Mouse (Mus musculus): ENCODE measurements at regions not wholly inside any gene's neighbourhood (a gene's known extent, or its start where the extent isn't known, plus 50 kb on each side); places are given as distances from the start of the nearest gene placed in this dataset.

DNA sequence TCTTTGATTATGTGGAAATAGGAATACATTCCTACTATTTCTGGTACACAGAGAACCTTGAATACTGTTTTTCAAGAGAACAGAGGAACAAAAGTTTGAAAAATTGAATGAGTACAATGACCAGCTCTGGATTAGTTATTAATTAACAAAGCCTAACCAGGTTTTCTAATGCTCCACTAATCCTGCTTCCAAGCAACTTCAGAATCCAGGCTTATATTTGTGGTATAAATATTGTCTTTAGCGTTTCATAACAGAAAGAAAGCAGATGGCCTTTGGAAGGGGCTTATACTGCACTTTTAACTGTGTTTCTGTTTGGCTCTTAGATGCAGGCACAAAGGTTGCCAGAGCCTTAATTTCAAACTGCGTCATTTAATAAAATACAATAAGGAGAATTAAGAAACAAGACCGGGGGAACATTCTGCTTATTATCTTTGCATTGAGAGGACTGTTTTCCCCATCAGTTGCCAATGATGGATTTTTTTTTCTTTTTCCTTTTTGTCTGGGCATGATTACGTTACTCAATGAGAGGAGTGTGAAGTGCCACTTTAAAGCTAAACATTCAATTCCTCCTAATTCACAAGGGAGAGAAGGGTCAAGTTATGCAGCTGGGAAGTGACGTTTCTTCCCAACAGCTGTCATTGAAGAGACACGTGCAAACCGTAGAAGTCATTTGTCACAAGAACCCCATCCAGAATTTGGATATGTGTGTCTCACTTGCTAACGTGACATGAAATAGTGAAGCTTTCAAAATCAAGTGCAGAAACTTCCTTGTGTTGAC, 84.2 kb upstream of the Nxph1 start:
- in situ Hi-C loops (cut with MboI; ENCODE audit: low pct_ligation_motif_present, low pct_unique_long_range_greater_than_20kb, low sequenced_read_pairs) = no loop called here
- Histone ChIP-seq H3K4me2 (ENCODE audit: insufficient read depth, low read depth, poor library complexity, severe bottlenecking) (no peak overlapping the region), H3K9ac (ENCODE audit: insufficient read depth, low read depth) (no peak overlapping the region)

DNA sequence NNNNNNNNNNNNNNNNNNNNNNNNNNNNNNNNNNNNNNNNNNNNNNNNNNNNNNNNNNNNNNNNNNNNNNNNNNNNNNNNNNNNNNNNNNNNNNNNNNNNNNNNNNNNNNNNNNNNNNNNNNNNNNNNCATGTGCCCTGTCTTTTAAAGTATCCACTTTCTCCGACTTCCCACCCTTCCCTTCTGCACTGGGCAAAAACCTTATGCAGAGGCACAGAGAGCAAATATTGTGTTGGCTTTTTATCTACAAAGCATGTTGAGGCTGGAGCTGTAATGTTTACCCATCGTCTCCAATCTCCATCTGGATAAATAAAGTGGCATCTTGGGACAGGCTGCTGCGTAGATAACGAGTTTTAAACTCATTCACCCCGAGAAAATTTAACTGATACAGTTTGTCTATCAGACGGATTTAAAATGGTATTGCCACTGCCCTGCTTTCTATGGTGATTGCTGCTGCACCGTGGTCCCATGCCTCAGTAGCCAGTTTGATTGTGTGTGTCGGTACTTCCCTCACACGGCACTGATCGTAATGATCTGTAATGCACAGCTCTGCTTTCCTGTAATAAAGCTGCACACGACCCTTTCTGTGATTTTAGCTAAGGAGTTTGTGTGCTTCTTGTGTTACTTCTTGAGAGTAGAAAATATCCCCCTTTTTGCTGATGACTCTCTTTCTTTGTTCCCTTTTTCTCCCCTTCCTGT, 70.7 kb upstream of the Nxph1 start:
- no peak for DNase-seq (ENCODE audit: extremely low read depth)
- Histone ChIP-seq H3K27ac (ENCODE audit: insufficient read depth, low read depth) (no peak overlapping the region), H3K4me3 (replicated peaks in 1 of 3; ENCODE audit: low read depth in 2 of 3, low read length in 2 of 3, poor library complexity in 1 of 3) (no peak overlapping the region), H3K27me3 (replicated peaks) (no peaks in the 10 kb centered on the region), H3K36me3 (replicated peaks in 1 of 2; ENCODE audit: control insufficient read depth in 1 of 2, insufficient read depth in 1 of 2, low read length in 1 of 2) (no peaks in the 10 kb centered on the region), H3K4me2 (ENCODE audit: insufficient read depth, low read depth, poor library complexity, severe bottlenecking) (no peak overlapping the region), H3K9me3 (replicated peaks; ENCODE audit: low read length) (no peaks in the 10 kb centered on the region), H3K4me1 (ENCODE audit: control insufficient read depth in 1 of 2, insufficient read depth in 2 of 2) (no peaks in the 10 kb centered on the region), H3K79me2 (replicated peaks; ENCODE audit: control insufficient read depth, extremely low read depth, insufficient read depth, poor library complexity, severe bottlenecking) (no peaks in the 10 kb centered on the region), H3K9ac (ENCODE audit: insufficient read depth, low read depth) (no peak overlapping the region)
- no peak for TF ChIP-seq UBTF (IDR thresholded peaks at IDR 0.05; ENCODE audit: low read depth, low read length)
- no peak for TF ChIP-seq MAZ (IDR thresholded peaks at IDR 0.05; ENCODE audit: low read depth, low read length)
- TF ChIP-seq NRF1 (IDR thresholded peaks at IDR 0.05; ENCODE audit: low read depth, low read length) = no peak
- no peak for TF ChIP-seq JUN (IDR thresholded peaks at IDR 0.05; ENCODE audit: insufficient read depth, low read depth, low read length)
- TF ChIP-seq MAX (IDR thresholded peaks at IDR 0.05; ENCODE audit: low read length) = no peak
- no peak for TF ChIP-seq SIN3A (IDR thresholded peaks at IDR 0.05; ENCODE audit: low read length)
- in situ Hi-C loops (cut with MboI; ENCODE audit: low pct_ligation_motif_present, low pct_unique_long_range_greater_than_20kb, low sequenced_read_pairs) (no loop called here), dilution Hi-C loops (cut with MboI; ENCODE audit: extremely low pct_ligation_motif_present, extremely low pct_unique_long_range_greater_than_20kb, low sequenced_read_pairs) (no loop called here)

More for the DNA sequence above, 84.2 kb upstream of the Nxph1 start:
- no peak for DNase-seq (ENCODE audit: extremely low read depth)
- Histone ChIP-seq H3K4me3 (replicated peaks in 1 of 3; ENCODE audit: low read depth in 2 of 3, low read length in 2 of 3, poor library complexity in 1 of 3) (no peak overlapping the region), H3K79me2 (replicated peaks; ENCODE audit: control insufficient read depth, extremely low read depth, insufficient read depth, poor library complexity, severe bottlenecking) (no peaks in the 10 kb centered on the region), H3K36me3 (replicated peaks in 1 of 2; ENCODE audit: control insufficient read depth in 1 of 2, insufficient read depth in 1 of 2, low read length in 1 of 2) (no peaks in the 10 kb centered on the region), H3K4me1 (ENCODE audit: control insufficient read depth in 1 of 2, insufficient read depth in 2 of 2) (no peaks in the 10 kb centered on the region), H3K9me3 (replicated peaks; ENCODE audit: low read length) (no peaks in the 10 kb centered on the region), H3K27ac (ENCODE audit: insufficient read depth, low read depth) (no peak overlapping the region), H3K27me3 (replicated peaks) (no peaks in the 10 kb centered on the region)
- dilution Hi-C loops (cut with MboI; ENCODE audit: extremely low pct_ligation_motif_present, extremely low pct_unique_long_range_greater_than_20kb, low sequenced_read_pairs) = no loop called here
- no peak for TF ChIP-seq CHD1 (IDR thresholded peaks at IDR 0.05; ENCODE audit: low read depth, low read length)
- no peak for TF ChIP-seq HCFC1 (IDR thresholded peaks at IDR 0.05; ENCODE audit: low read depth, low read length)
- no peak for TF ChIP-seq MEF2A (IDR thresholded peaks at IDR 0.05; ENCODE audit: borderline replicate concordance, low read depth, low read length)
- TF ChIP-seq BHLHE40 (IDR thresholded peaks at IDR 0.05; ENCODE audit: low read depth, low read length) = no peak
- no peak for TF ChIP-seq RCOR1 (conservative IDR thresholded peaks at IDR 0.05; ENCODE audit: low read depth, low read length)
- no peak for TF ChIP-seq EP300 (IDR thresholded peaks at IDR 0.05; ENCODE audit: low read length)
- TF ChIP-seq MAFK (IDR thresholded peaks at IDR 0.05; ENCODE audit: insufficient replicate concordance, low read length) = no peak
- TF ChIP-seq POLR2A (IDR thresholded peaks at IDR 0.05; ENCODE audit: low read depth, low read length) = no peak
- no peak for TF ChIP-seq ZC3H11A (IDR thresholded peaks at IDR 0.05; ENCODE audit: low read depth, low read length)
- no peak for TF ChIP-seq E2F4 (IDR thresholded peaks at IDR 0.05; ENCODE audit: insufficient replicate concordance, low read depth, low read length)
- TF ChIP-seq MAZ (IDR thresholded peaks at IDR 0.05; ENCODE audit: low read depth, low read length) = no peak
- no peak for TF ChIP-seq ZNF384 (IDR thresholded peaks at IDR 0.05; ENCODE audit: low read depth, low read length)
- no peak for TF ChIP-seq RAD21 (IDR thresholded peaks at IDR 0.05; ENCODE audit: low read depth, low read length)
- TF ChIP-seq ETS1 (conservative IDR thresholded peaks at IDR 0.05; ENCODE audit: low read depth, low read length) = no peak
- TF ChIP-seq KAT2A (IDR thresholded peaks at IDR 0.05; ENCODE audit: insufficient replicate concordance, low read length) = no peak
- TF ChIP-seq MAX (IDR thresholded peaks at IDR 0.05; ENCODE audit: low read length) = no peak
- TF ChIP-seq USF2 (conservative IDR thresholded peaks at IDR 0.05; ENCODE audit: low read depth, low read length) = no peak
